Comparison of ENCODE assay signal across 24 mouse cellular contexts in the genomic region with DNA sequence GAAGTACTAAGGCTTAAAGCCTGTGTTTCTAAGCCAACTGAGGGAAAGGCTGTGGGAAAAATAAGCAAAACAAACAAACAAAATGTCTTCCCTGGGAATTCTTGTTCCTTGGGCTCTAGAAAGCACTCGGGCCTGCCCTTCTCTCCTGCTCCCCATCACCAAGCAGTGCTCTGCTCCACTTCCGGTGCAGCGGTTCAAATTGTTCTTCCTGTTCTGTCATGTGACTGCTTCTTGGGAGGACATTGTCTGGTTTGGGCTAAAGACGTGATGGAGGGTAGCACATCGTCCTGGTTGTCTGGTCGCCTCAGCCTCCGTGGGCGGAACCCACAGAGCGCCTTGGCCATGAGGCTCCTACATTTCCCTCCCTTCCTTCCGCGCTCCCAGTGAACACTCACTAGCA.
DNase-seq lines count a peak whose midpoint lies in the region; ATAC-seq and TF ChIP-seq lines count a peak whose summit lies in the region.
"Had no signal": no experiment of that assay in that cellular context is flagged by ENCODE, and none has a peak within 500 bp of the region (broad histone marks: within the 10 kb centered on the region; RNA-seq: fewer than 3 reads in every experiment).

No protein-coding gene starts in this region.

- no peak overlapping the region for H3K4me2 ChIP-seq in forebrain, postnatal 0 days (ENCODE audit: low read depth)
- no peak overlapping the region for H3K4me2 ChIP-seq in forebrain, embryonic 12.5 days
- H3K4me2 ChIP-seq: embryonic facial prominence, embryonic 15.5 days; limb, embryonic 15.5 days; lung, embryonic 14.5 days had no signal

- ATAC-seq in forebrain, postnatal 0 days = peak; percentile 16; the same call in 1 of the 2 replicates
- ATAC-seq in forebrain, embryonic 12.5 days (ENCODE audit: low FRiP score) = no peak
- ATAC-seq: hindbrain, postnatal 0 days; midbrain, embryonic 16.5 days had no signal

- WGBS in forebrain, postnatal 0 days = 88% methylated on average over 11 of the region's 11 CpGs
- 88% methylated on average over 11 of the region's 11 CpGs for WGBS in forebrain, embryonic 12.5 days

- no peak overlapping the region for H3K9ac ChIP-seq in forebrain, postnatal 0 days
- H3K9ac ChIP-seq in forebrain, embryonic 12.5 days = no peak overlapping the region
- H3K9ac ChIP-seq: embryonic facial prominence, embryonic 15.5 days; limb, embryonic 15.5 days; liver, embryonic 14.5 days; lung, embryonic 14.5 days had no signal

- H3K36me3 ChIP-seq in forebrain, postnatal 0 days (ENCODE audit: insufficient read depth) = no peaks in the 10 kb centered on the region
- peaks cover under 1% of the 10 kb centered on the region; the same call in 1 of the 2 replicates for H3K36me3 ChIP-seq in forebrain, embryonic 12.5 days (replicated peaks)
- H3K36me3 ChIP-seq: embryonic facial prominence, embryonic 15.5 days; heart, embryonic 10.5 days; limb, embryonic 15.5 days; midbrain, embryonic 10.5 days had no signal

- no peak overlapping the region for H3K27ac ChIP-seq in forebrain, postnatal 0 days (ENCODE audit: low read depth, low read length)
- no peak overlapping the region for H3K27ac ChIP-seq in forebrain, embryonic 12.5 days
- H3K27ac ChIP-seq in layer of hippocampus, adult 2 months = no peak overlapping the region
- H3K27ac ChIP-seq: embryonic facial prominence, embryonic 15.5 days; gastrocnemius, adult 2 months; heart, embryonic 10.5 days; hindbrain, postnatal 0 days; kidney, postnatal 0 days; limb, embryonic 15.5 days; liver, embryonic 14.5 days; midbrain, embryonic 10.5 days had no signal

- 0 out of 2 replicates have a peak, but pooled peaks cover 3% of the 10 kb centered on the region for H3K4me1 ChIP-seq in forebrain, postnatal 0 days (ENCODE audit: insufficient read depth)
- peaks cover 3% of the 10 kb centered on the region; the same call in 1 of the 2 replicates for H3K4me1 ChIP-seq in forebrain, embryonic 12.5 days

- H3K9me3 ChIP-seq in forebrain, postnatal 0 days (ENCODE audit: low read length) = no peaks in the 10 kb centered on the region
- H3K9me3 ChIP-seq in forebrain, embryonic 12.5 days = peaks cover 9% of the 10 kb centered on the region
- H3K9me3 ChIP-seq: embryonic facial prominence, embryonic 15.5 days; heart, embryonic 10.5 days had no signal

- no peak overlapping the region for H3K4me3 ChIP-seq in forebrain, postnatal 0 days (ENCODE audit: low read depth, low read length)
- H3K4me3 ChIP-seq in forebrain, embryonic 12.5 days (replicated peaks) = no peak overlapping the region
- H3K4me3 ChIP-seq in layer of hippocampus, adult 2 months = no peak overlapping the region
- H3K4me3 ChIP-seq: embryonic facial prominence, embryonic 15.5 days; gastrocnemius, adult 2 months; heart, embryonic 10.5 days; limb, embryonic 15.5 days; midbrain, embryonic 10.5 days; myocyte had no signal

- TF ChIP-seq CTCF in forebrain, postnatal 0 days (IDR thresholded peaks at IDR 0.05; ENCODE audit: low read depth) = no peak
- no peak for TF ChIP-seq CTCF in layer of hippocampus, adult 2 months (conservative IDR thresholded peaks at IDR 0.05)

- DNase-seq in forebrain, postnatal 0 days = no peak
- peak; percentile 48 for DNase-seq in thymus, postnatal 25 days
- no peak for DNase-seq in thymus, postnatal 10 days (ENCODE audit: low spot score in 2 of 2)
- DNase-seq in ZHBTc4 (ENCODE audit: low read depth, low spot score) = peak; percentile 26
- no peak for DNase-seq in layer of hippocampus, adult 2 months (ENCODE audit: low spot score in 2 of 2)
- no peak for DNase-seq in lung, postnatal 10 days
- DNase-seq: adrenal gland, postnatal 36 days; cerebellum, adult 11 months; cerebellum, adult 9-11 months; gastrocnemius, adult 2 months; kidney, adult 2 months; left cerebral cortex, postnatal 4 days; lung, embryonic 14.5 days; lung, postnatal 4 days had no signal

- no peaks in the 10 kb centered on the region for H3K27me3 ChIP-seq in forebrain, postnatal 0 days (ENCODE audit: insufficient read depth, low read length)
- H3K27me3 ChIP-seq in forebrain, embryonic 12.5 days = no peaks in the 10 kb centered on the region
- H3K27me3 ChIP-seq: embryonic facial prominence, embryonic 15.5 days; limb, embryonic 15.5 days had no signal

Comparison
In these comparisons a context has a peak if more than half of its experiments do, and no peak if none do; other contexts are left out.
1. DNase-seq: peak in thymus, postnatal 25 days (single experiment) and ZHBTc4 (single experiment); none in forebrain, postnatal 0 days (single experiment), thymus, postnatal 10 days (0 of 2), layer of hippocampus, adult 2 months (0 of 2) and lung, postnatal 10 days (single experiment).